Mouse (Mus musculus) Patski (cell line): ENCODE data around the gene Ipo5. TPM values are rescaled to one million over a fixed set of nuclear protein-coding genes. Genes with fewer than 3 reads are reported as not detected.
A peak's percentile ranks its signal among the peaks of the same experiment; 100 is the strongest.

Source experiments
- ATAC-seq: fragments of 100-300 bp; one replicate; pipeline ENCODE4 v1.8.0; 2021
- CTCF ChIA-PET: fragments of 350-600 bp; sonication (Branson Sonifier 250); formaldehyde crosslinking; loops from one replicate; lab custom pipeline; 2022; ENCODE audit warnings: inconsistent platforms; lab: Charles Lee
- POLR2A ChIA-PET: fragments of 350-600 bp; sonication (Branson Sonifier 250); formaldehyde crosslinking; loops from one replicate; lab custom pipeline; 2022; ENCODE audit warnings: antibody characterized with exemption, inconsistent platforms; lab: Charles Lee
- DNase-seq: peaks from one replicate; pipeline ENCODE4 v3.0.0-alpha.2; 2011; ENCODE audit warnings: low read depth, low spot score
- H3K27me3 ChIP-seq: fragments of 371-371 bp; one replicate; pipeline ENCODE4 v1.5.1; 2021
- CTCF ChIP-seq: fragments of 100-300 bp; IDR thresholded peaks from one replicate; pipeline ENCODE4 v1.5.1; 2021
- in situ Hi-C: fragments of 300-500 bp; cut with MboI; formaldehyde crosslinking; loops from 3 replicates; pipeline ENCODE4 v1.11.1; 2018; ENCODE audit warnings: low pct_unique_long_range_greater_than_20kb, mixed read lengths
- polyA plus RNA-seq: library from polyadenylated mRNA; unstranded; gene quantifications from one replicate; pipeline ENCODE4 v1.2.3, GENCODE M21; 2021

Ipo5 gene
- polyA plus RNA-seq, 1 experiment from 2014 or later: 137 TPM

DNA sequence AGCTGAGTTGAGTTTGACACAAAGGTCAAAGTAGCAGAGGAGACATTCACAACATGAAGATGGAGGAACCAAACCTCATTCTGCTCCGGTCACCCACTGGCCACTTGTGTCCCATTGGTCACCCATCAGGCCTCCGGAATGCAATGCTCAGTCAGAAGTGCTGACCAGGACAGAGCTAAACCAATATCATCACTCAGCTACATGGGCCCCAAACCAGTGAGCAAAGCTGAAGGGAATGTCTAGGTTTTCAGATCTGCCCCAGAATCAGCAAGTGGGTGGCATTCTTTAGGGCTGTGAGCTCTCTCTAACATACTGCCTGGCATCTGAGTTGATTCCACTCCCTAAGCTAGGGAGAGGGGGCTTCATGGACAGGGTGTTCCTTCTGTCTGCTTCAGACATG lies 32.0 kb upstream of the Ipo5 start:
- DNase-seq (no peak), ATAC-seq (no peak)
- in situ Hi-C loops: no loop called here
- TF ChIP-seq CTCF: no peak
- no peaks in the 10 kb centered on the region for H3K27me3 ChIP-seq
- POLR2A ChIA-PET: no interaction called here
- CTCF ChIA-PET: interaction anchor here (1.0 to 1.5 kb wide), 2 partner anchors 8 to 9 kb away, joined by 3 to 5 read pairs; no protein-coding TSS in a partner anchor

GRCm38 (mm10) chr14:120880601-120881000 lies 30.4 kb upstream of the Ipo5 start:
- no peak for ATAC-seq
- ChIA-PET CTCF (no interaction called here), POLR2A (no interaction called here)
- no peak for TF ChIP-seq CTCF
- in situ Hi-C loops: no loop called here
- DNase-seq: no peak
- no peaks in the 10 kb centered on the region for H3K27me3 ChIP-seq

DNA sequence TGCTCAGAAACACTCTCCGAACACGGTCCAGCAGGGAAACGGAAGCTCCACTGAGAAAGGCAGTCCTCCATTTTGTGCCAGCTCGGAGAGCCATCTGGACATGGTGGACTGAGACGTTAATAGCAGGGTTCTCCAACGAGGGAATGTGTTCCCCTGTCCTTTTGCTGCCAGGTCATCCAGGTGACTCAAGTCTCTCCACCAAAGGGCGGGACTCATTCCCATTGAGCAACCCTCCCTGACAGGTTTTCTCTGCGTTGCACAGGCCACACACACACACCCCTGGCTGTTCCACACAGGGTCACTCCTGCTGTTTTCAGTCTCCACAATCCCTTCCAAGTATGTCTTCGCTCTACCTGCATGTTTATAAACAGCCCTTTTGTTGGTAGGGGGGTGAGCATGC lies 30.0 kb upstream of the Ipo5 start:
- ATAC-seq (no peak), DNase-seq (no peak)
- in situ Hi-C loops: no loop called here
- TF ChIP-seq CTCF: no peak
- no peaks in the 10 kb centered on the region for H3K27me3 ChIP-seq
- CTCF ChIA-PET: interaction anchor here (1.0 kb wide), 1 partner anchor 10 kb away, joined by 3 read pairs; no protein-coding TSS in a partner anchor
- POLR2A ChIA-PET: interaction anchor here (0.7 kb wide), 1 partner anchor 149 kb away, joined by 3 read pairs; no protein-coding TSS in a partner anchor

- no peaks in the 10 kb centered on the region for H3K27me3 ChIP-seq
- DNase-seq (no peak), ATAC-seq (no peak)
- ChIA-PET POLR2A (interaction anchor here (1.7 kb wide), 1 partner anchor 15 kb away, joined by 4 read pairs; no protein-coding TSS in a partner anchor), CTCF (interaction anchor here (0.9 to 1.5 kb wide), 3 partner anchors 10 to 19 kb away, joined by 3 read pairs; no protein-coding TSS in a partner anchor)
- no peak for TF ChIP-seq CTCF
- in situ Hi-C loops: no loop called here
Measured at GRCm38 (mm10) chr14:120888681-120889080, 22.3 kb upstream of the Ipo5 start.

GRCm38 (mm10) chr14:120892369-120892768 lies 18.7 kb upstream of the Ipo5 start:
- no peak for DNase-seq
- in situ Hi-C loops: no loop called here
- TF ChIP-seq CTCF: no peak
- CTCF ChIA-PET: no interaction called here
- ATAC-seq: no peak
- POLR2A ChIA-PET: interaction anchor here (0.7 kb wide), 1 partner anchor 355 kb away, joined by 3 read pairs; no protein-coding TSS in a partner anchor
- no peaks in the 10 kb centered on the region for H3K27me3 ChIP-seq

DNA sequence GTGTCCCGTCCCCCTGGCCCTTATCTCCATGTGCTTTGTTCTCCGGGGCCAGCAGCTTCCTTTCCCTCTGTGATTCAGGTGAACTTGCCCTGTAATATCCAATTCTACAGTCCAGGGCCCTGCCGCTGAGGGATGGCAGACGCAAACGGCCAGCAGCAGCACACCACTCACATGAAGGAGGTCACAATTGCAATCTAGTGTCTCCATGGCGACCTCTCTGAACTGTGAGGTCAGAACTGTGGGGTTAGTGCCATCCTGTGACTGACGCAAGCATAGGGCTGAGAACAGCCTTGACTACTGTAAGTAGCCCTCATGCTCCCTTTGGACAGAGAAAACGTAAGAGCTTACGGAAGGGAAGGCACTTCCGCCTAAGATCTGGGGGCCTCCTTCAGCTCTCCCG lies 14.4 kb upstream of the Ipo5 start:
- CTCF ChIA-PET: interaction anchor here (1.6 kb wide), 1 partner anchor 11 kb away, joined by 4 read pairs; no protein-coding TSS in a partner anchor
- POLR2A ChIA-PET: no interaction called here
- H3K27me3 ChIP-seq: no peaks in the 10 kb centered on the region
- DNase-seq: no peak
- TF ChIP-seq CTCF: no peak
- no peak for ATAC-seq
- in situ Hi-C loops: no loop called here

GRCm38 (mm10) chr14:120898876-120899275 lies 12.1 kb upstream of the Ipo5 start:
- no peaks in the 10 kb centered on the region for H3K27me3 ChIP-seq
- no peak for ATAC-seq
- POLR2A ChIA-PET: no interaction called here
- in situ Hi-C loops: no loop called here
- TF ChIP-seq CTCF: no peak
- CTCF ChIA-PET: no interaction called here
- DNase-seq: no peak

GRCm38 (mm10) chr14:120909396-120909795 lies 1.6 kb upstream of the Ipo5 start:
- H3K27me3 ChIP-seq: no peaks in the 10 kb centered on the region
- POLR2A ChIA-PET: no interaction called here
- in situ Hi-C loops: loop anchor here (5.0 kb wide), 1 partner anchor 67 kb away; no protein-coding TSS in a partner anchor
- DNase-seq: no peak
- CTCF ChIA-PET: no interaction called here
- TF ChIP-seq CTCF: no peak
- no peak for ATAC-seq

DNA sequence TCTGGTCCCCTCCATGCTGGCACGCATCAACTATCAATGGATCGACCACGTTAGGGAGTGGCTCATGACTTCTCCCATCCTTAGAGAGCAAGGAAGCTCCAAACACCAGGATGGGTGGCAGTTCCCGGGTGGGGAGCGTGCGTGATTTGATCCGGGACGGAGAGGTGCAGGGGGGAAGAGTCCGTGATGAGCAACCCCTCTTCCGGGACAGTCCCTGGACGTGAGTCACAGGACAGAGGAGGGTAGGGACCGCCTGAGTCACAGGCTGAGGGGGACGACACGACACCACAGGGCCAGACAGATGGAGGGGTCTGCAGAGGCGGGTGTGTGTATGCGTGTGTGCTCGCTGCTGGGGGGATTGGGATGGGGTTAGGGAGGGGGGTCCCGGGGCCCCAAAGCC lies 704 bp upstream of the Ipo5 start:
- ChIA-PET CTCF (interaction anchor here (1.3 to 1.8 kb wide), 2 partner anchors 75 to 79 kb away, joined by 3 to 9 read pairs; no protein-coding TSS in a partner anchor), POLR2A (no interaction called here)
- no peak for DNase-seq
- in situ Hi-C loops: no loop called here
- no peak for TF ChIP-seq CTCF
- no peaks in the 10 kb centered on the region for H3K27me3 ChIP-seq
- ATAC-seq: peak; percentile 58

DNA sequence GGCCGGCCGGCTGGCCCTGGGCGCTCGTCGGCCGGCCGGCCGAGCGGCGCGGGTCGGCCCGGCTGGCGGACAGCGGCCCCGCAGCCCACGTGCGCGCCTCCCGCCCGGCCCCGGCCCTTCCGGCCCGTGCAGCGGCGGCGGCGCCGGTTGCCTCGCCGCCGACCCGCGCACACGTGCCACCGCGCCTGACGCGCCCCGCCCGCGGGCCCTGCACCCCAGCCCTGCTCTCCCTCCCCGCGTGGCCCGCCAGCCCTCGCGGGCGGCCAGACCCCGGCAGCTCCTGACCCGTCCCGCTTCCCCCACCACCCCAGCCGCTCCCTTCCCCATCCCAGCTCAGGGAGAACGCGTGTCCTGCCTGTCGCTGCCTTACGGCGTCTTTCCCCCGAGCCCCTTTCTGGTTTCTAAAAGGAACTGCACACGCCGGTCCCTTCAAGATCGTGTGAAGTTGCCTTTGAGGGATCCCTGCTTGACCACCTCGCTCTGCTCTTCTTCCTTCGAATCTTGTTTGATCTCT lies 421 bp downstream of the Ipo5 start:
- DNase-seq: no peak

DNA sequence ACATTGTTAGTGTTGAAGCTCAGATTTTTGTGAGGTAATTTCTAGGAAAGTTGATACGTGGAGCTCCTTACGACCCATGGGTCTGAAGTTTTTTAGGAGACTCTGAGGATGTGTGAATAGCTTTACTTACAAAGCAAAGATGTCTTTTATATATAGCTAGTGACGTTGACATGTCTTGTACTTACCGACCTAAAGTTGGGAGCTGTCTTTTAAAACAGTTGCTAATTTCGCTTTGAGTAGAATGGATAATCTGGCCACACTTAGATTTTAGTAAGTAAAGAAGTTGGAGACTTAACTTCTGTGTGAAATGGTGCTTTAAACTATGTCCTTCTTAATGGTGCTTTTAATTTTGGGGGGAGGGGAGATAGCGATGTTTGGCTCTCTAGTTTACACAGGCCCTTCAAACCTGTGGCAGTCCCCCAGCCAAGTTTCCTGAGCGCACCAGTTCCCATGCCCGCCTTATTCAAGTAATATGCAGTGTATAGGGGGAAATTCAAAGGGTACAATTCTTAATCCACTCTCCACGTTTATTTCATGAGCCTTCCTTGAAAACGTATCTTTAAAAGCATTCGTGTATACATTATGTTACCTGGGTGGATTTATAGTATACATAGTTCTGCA lies 1.2 kb downstream of the Ipo5 start:
- no peak for DNase-seq
- no peak for ATAC-seq
- CTCF ChIA-PET: interaction anchor here (0.8 to 1.8 kb wide), 3 partner anchors 72 to 125 kb away, joined by 3 to 9 read pairs (median 4); no protein-coding TSS in a partner anchor
- no peaks in the 10 kb centered on the region for H3K27me3 ChIP-seq
- in situ Hi-C loops: no loop called here
- POLR2A ChIA-PET: interaction anchor here (1.0 kb wide), 2 partner anchors 9 to 22 kb away, joined by 3 to 4 read pairs; no protein-coding TSS in a partner anchor
- TF ChIP-seq CTCF: no peak

More for the DNA sequence above, 421 bp downstream of the Ipo5 start:
- ATAC-seq: peak; percentile 36
- ChIA-PET POLR2A (interaction anchor here (1.0 kb wide), 1 partner anchor 10 kb away, joined by 3 read pairs; no protein-coding TSS in a partner anchor), CTCF (interaction anchor here (0.8 to 1.8 kb wide), 3 partner anchors 71 to 126 kb away, joined by 3 to 9 read pairs (median 4); no protein-coding TSS in a partner anchor)
- in situ Hi-C loops: no loop called here
- H3K27me3 ChIP-seq: no peaks in the 10 kb centered on the region
- TF ChIP-seq CTCF: no peak
